Mouse (Mus musculus): ENCODE data around the gene Gcsh.

GRCm38 (mm10) chr8:116954415-116954814 lies 38.9 kb downstream of the Gcsh start:
- TF ChIP-seq CTCF (IDR thresholded peaks at IDR 0.05; ENCODE audit: low read depth) (no peak), EP300 (IDR thresholded peaks at IDR 0.05; ENCODE audit: low read depth) (no peak)
